Mouse (Mus musculus): ENCODE results near the gene Nup210.

- TF ChIP-seq POLR2A (IDR thresholded peaks at IDR 0.05; ENCODE audit: borderline replicate concordance, extremely low read depth, insufficient read depth, insufficient read length, poor library complexity, severe bottlenecking) = no peak
- TF ChIP-seq CTCF (IDR thresholded peaks at IDR 0.05; ENCODE audit: borderline replicate concordance, extremely low read depth, insufficient read depth, insufficient read length) = no peak
These were observed 64.1 kb downstream of the Nup210 start for GRCm38 (mm10) chr6:91052572-91052971.

Data from brain, embryonic 14.5 days (tissue).